Mouse (Mus musculus): Measurements from ENCODE around the gene Mnat1. TPM values are rescaled to one million over a fixed set of nuclear protein-coding genes. Genes with fewer than 3 reads are reported as not detected.
A peak's percentile ranks its signal among the peaks of the same experiment; 100 is the strongest.
"Not testable (repeated sequence)": the region's sequence is repeated elsewhere in the genome, so short reads cannot be mapped to it uniquely, and the experiment has no call there.

Gene Mnat1
- polyA plus RNA-seq, 1 experiment from 2014 or later = 32.9 TPM

DNA sequence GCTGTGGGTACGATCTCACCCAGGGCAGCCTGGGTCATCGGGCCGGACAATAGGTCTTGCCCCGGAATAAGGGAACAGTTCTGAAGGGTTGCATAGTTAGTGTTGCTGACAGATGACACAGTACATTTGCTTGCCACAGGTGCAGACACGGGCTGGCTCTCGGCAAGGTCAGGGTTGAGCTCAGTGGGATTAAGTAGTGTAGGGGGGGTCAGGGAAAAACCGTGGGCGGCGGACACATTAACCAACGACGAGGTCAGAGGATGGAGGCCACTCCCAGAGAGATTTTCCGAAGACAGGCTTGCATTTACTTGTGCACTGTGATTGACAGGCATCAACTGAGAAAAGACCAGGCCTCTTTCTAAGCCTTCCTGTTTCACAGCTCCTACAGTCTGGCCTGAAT is 19.8 kb upstream of the Mnat1 start:
- Histone ChIP-seq H3K9ac (no peak overlapping the region), H3K27ac (no peak overlapping the region), H3K4me2 (replicated peaks) (no peak overlapping the region), H3K9me3 (no peaks in the 10 kb centered on the region), H3K4me1 (no peaks in the 10 kb centered on the region), H3K4me3 (no peak overlapping the region), H3K36me3 (peaks cover 12% of the 10 kb centered on the region), H3K27me3 (replicated peaks) (no peaks in the 10 kb centered on the region)
- 95% methylated on average over 12 of the region's 12 CpGs for WGBS
- ATAC-seq (ENCODE audit: low FRiP score, low read depth) = no peak

DNA sequence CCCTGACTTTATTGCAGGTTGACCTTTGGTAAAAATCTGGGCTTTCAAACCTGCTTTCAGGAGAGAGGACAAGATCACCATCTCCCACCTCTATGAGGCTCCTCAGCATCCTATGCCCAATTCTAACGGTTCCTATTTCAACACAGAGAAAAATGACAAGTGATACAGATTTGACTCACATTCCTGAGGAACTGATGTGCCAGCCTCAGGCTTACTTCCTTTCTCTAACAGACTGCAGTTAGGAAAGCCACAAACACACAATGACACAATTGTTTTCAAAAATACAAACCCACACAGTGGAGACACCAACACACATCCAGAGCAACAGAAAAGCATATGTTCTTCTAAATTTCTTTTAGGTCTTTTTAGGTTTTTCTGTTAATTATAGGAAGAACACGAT is 15.7 kb upstream of the Mnat1 start:
- 78% methylated on average over 2 of the region's 2 CpGs for WGBS
- peaks cover 12% of the 10 kb centered on the region for H3K36me3 ChIP-seq
- peaks cover 11% of the 10 kb centered on the region for H3K27me3 ChIP-seq (replicated peaks)
- no peaks in the 10 kb centered on the region for H3K9me3 ChIP-seq
- peaks cover 20% of the 10 kb centered on the region for H3K4me1 ChIP-seq
- no peak for ATAC-seq (ENCODE audit: low FRiP score, low read depth)
- H3K4me2 ChIP-seq (replicated peaks) = no peak overlapping the region
- H3K4me3 ChIP-seq = no peak overlapping the region
- no peak overlapping the region for H3K9ac ChIP-seq
- H3K27ac ChIP-seq = no peak overlapping the region

DNA sequence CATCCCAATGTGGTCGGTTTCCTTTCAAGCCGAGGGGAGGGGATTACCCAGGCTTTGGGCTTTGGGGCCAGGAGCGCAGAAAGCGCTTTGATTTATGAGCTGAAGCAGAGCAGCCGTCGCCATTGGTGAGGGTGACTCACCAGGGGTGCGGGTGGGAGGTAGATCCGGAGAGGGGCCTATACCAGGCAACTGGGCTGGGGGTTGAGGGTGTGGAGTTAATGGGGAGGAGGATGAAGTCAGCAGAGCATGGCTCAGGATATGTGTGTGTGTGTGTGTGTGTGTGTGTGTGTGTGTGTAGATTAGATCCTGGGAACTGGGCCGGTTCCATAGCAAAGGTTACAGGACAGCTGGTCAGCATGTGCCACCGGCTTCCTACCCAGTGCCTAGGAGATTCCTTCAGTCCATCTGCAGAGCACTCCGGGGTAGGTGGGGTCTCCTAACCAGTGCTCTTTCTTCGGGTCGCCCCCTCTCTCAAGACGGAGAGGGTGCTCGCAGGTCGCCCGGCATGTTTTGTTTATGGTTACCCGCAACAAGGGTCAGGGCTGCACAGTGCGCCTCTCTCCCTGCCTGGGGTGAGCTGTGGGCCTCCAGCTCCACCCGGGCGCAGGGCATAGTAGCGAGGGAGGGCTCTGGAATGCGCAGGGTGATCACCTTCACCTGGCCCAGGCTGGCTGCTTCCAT is 12.9 kb upstream of the Mnat1 start:
- Histone ChIP-seq H3K27ac (no peak overlapping the region), H3K9me3 (no peaks in the 10 kb centered on the region), H3K4me2 (replicated peaks) (peak overlapping the region; percentile 98), H3K27me3 (replicated peaks) (peaks cover 14% of the 10 kb centered on the region), H3K36me3 (no peaks in the 10 kb centered on the region), H3K4me3 (peak overlapping the region; percentile 71), H3K4me1 (peaks cover 20% of the 10 kb centered on the region), H3K9ac (peak overlapping the region; percentile 72)
- WGBS = 1% methylated on average over 23 of the region's 23 CpGs
- ATAC-seq (ENCODE audit: low FRiP score, low read depth) = 0 out of 2 replicates have a peak, but pooled peaks have one; percentile 17

DNA sequence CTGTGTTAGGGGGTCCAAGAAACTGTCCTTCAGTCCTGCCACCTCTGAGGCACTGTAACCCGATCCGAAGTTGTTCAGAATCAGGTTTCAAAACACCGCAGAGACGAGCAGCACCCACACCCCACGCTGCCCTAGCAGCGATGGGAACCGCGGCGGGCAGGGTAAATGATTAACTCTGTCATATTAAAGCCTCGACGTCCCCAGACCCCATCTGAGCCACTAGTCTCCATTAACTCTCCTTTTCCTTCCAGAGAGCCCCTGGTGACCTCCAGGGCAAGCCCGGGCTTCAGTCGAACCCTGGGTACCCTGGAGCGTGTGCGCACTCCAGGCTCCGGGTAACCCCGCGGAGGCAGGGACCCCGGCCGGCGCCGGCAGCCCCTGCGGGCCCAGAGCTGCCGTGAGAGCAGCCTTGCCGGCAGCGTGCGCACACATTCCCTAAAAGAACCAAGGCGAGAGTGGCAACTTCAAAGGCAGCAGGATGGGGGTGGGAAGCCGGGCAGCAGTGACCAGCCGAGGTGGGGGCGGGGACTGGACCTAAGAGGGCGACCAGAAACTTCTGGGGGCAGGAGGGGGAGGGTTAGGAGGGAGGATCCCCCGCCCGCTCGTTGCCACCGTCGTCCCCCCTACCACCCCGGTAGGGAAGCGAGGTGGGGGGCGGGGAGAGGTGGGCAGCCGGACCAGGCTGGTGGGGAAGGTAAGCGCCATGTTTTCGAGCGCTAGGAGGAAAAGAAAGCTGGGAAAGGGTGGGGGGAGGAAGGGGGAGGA is 11.8 kb upstream of the Mnat1 start:
- 1% methylated on average over 43 of the region's 44 CpGs for WGBS
- no peak overlapping the region for H3K27ac ChIP-seq

DNA sequence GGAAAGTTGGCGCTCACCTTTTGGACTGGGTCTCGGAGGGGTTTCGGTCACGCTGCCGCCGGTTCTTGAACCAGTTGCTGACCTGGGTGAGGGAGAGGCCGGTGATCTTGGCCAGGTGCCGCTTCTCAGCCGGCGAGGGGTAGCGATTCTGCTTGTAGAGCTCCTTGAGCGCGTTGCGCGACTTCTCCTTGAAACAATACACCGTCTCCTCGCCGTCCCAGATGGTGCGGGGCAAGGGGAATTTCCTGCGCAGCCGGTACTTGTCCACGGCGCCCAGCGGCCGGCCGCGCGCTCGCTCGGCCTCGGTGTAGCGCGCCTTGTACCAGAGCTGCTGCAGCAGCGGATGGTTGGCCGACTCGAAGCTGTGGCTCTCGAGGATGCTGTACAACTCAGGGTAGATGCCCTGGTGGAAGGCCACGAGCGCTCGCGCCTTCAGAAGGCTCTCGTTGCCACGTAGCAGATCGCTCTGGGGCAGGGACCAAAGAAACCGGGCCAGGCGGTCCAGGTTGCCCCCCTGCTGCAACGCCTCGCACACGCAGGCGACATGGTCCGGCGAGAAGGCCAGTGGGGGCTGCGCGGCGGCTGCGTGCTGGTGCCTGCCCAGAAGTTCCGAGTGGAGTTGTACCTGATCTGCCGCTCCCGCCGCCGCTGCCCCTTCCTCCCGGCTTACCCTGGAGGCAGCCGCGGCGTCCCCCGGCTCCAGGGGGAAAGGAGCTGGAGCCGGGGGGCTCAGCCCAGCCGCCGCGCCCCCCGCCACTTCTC is 11.0 kb upstream of the Mnat1 start:
- H3K9me3 ChIP-seq = no peaks in the 10 kb centered on the region
- under 1% methylated on average over 66 of the region's 71 CpGs for WGBS
- peak overlapping the region; percentile 98 for H3K4me2 ChIP-seq (replicated peaks)
- H3K9ac ChIP-seq = peak overlapping the region; percentile 72
- no peaks in the 10 kb centered on the region for H3K36me3 ChIP-seq
- peak overlapping the region; percentile 57 for H3K27ac ChIP-seq
- H3K27me3 ChIP-seq (replicated peaks) = peaks cover 14% of the 10 kb centered on the region
- H3K4me1 ChIP-seq = peaks cover 20% of the 10 kb centered on the region
- peak overlapping the region; percentile 71 for H3K4me3 ChIP-seq
- peak; percentile 71 for ATAC-seq (ENCODE audit: low FRiP score, low read depth)

More for the DNA sequence above, 11.8 kb upstream of the Mnat1 start:
- Histone ChIP-seq H3K36me3 (no peaks in the 10 kb centered on the region), H3K4me1 (peaks cover 20% of the 10 kb centered on the region), H3K4me2 (replicated peaks) (peak overlapping the region; percentile 98), H3K4me3 (peak overlapping the region; percentile 71), H3K9ac (peak overlapping the region; percentile 72), H3K9me3 (no peaks in the 10 kb centered on the region), H3K27me3 (replicated peaks) (peaks cover 14% of the 10 kb centered on the region)
- ATAC-seq (ENCODE audit: low FRiP score, low read depth) = peak; percentile 38

GRCm38 (mm10) chr12:73113196-73113595 is 10.3 kb upstream of the Mnat1 start, which contains the start of gene Six4:
Gene Six4 (minus strand): TSS chr12:73113456.
- Histone ChIP-seq H3K4me1 (peaks cover 20% of the 10 kb centered on the region), H3K4me2 (replicated peaks) (peak within 1 kb of the TSS; percentile 98), H3K9me3 (no peaks in the 10 kb centered on the region), H3K4me3 (peak within 1 kb of the TSS; percentile 71), H3K36me3 (no peaks in the 10 kb centered on the region), H3K9ac (peak within 1 kb of the TSS; percentile 72), H3K27me3 (replicated peaks) (peaks cover 14% of the 10 kb centered on the region), H3K27ac (peak within 1 kb of the TSS; percentile 57)
- WGBS = under 1% methylated on average over 20 of the region's 20 CpGs
- ATAC-seq (ENCODE audit: low FRiP score, low read depth) = peak; percentile 84

- Histone ChIP-seq H3K4me2 (replicated peaks) (0 out of 2 replicates have a peak overlapping the region, but pooled peaks have one; percentile 6), H3K9ac (no peak overlapping the region), H3K4me1 (peaks cover 6% of the 10 kb centered on the region; the same call in 1 of the 2 replicates), H3K4me3 (no peak overlapping the region), H3K27me3 (replicated peaks) (no peaks in the 10 kb centered on the region), H3K27ac (no peak overlapping the region), H3K9me3 (no peaks in the 10 kb centered on the region), H3K36me3 (no peaks in the 10 kb centered on the region)
- no peak for ATAC-seq (ENCODE audit: low FRiP score, low read depth)
- 77% methylated on average over 4 of the region's 4 CpGs for WGBS
Measured at GRCm38 (mm10) chr12:73125250-73125649, 1.7 kb downstream of the Mnat1 start.

DNA sequence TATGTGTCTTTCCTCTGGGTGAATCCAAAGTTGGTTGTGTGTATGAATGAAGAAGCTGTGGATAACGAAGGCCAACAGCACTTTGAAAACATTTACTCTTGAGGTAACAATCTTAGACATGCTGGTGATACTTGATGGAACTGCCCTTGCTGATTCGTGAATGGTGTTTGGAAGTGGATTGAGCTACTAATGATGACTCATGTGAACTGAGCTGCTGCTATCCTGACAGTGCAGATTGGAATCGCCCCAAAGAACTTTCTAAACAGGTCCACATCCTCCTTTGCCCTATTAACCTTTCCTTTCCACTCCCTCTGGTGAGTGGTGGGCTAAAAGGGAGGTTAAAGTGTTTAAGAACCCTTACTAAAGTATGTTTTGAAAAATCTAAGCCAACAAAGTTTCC is 17.2 kb downstream of the Mnat1 start:
- Histone ChIP-seq H3K27ac (no peak overlapping the region), H3K4me3 (no peak overlapping the region), H3K9ac (no peak overlapping the region), H3K4me1 (no peaks in the 10 kb centered on the region), H3K9me3 (no peaks in the 10 kb centered on the region), H3K36me3 (no peaks in the 10 kb centered on the region), H3K4me2 (replicated peaks) (no peak overlapping the region), H3K27me3 (replicated peaks) (no peaks in the 10 kb centered on the region)
- no peak for ATAC-seq (ENCODE audit: low FRiP score, low read depth)
- WGBS = 87% methylated on average over 3 of the region's 3 CpGs

GRCm38 (mm10) chr12:73147236-73147635 is 23.7 kb downstream of the Mnat1 start:
- Histone ChIP-seq H3K27ac (no peak overlapping the region), H3K4me1 (no peaks in the 10 kb centered on the region), H3K36me3 (no peaks in the 10 kb centered on the region), H3K9me3 (no peaks in the 10 kb centered on the region), H3K9ac (no peak overlapping the region), H3K4me3 (no peak overlapping the region), H3K4me2 (replicated peaks) (no peak overlapping the region), H3K27me3 (replicated peaks) (no peaks in the 10 kb centered on the region)
- WGBS = 71% methylated on average over 3 of the region's 3 CpGs
- no peak for ATAC-seq (ENCODE audit: low FRiP score, low read depth)

DNA sequence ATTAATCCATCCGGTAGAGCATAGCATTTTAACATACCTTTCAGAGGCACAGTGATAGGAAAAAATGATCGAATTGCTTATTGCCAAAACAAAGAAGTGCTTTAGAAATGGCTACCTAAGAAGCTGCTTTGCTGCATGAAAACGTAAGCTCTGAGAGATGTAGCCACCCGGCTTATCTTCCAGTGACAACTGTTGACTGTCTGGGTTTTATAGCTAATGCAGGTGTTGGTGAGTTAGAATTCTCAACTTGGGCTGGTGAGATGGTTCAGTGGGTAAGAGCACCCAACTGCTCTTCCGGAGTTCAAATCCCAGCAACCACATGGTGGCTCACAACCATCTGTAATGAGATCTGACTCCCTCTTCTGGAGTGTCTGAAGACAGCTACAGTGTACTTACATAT is 27.5 kb downstream of the Mnat1 start:
- not testable (repeated sequence) for H3K27ac ChIP-seq; ATAC-seq (ENCODE audit: low FRiP score, low read depth); H3K27me3 ChIP-seq (replicated peaks); H3K9me3 ChIP-seq; H3K36me3 ChIP-seq; H3K9ac ChIP-seq; H3K4me3 ChIP-seq; H3K4me2 ChIP-seq (replicated peaks); H3K4me1 ChIP-seq
- 91% methylated on average over 5 of the region's 5 CpGs for WGBS

GRCm38 (mm10) chr12:73154150-73154549 is 30.6 kb downstream of the Mnat1 start:
- no peak for ATAC-seq (ENCODE audit: low FRiP score, low read depth)
- Histone ChIP-seq H3K9ac (no peak overlapping the region), H3K4me2 (replicated peaks) (no peak overlapping the region), H3K9me3 (no peaks in the 10 kb centered on the region), H3K4me3 (no peak overlapping the region), H3K27me3 (replicated peaks) (no peaks in the 10 kb centered on the region), H3K4me1 (no peaks in the 10 kb centered on the region), H3K27ac (no peak overlapping the region), H3K36me3 (no peaks in the 10 kb centered on the region)
- 70% methylated on average over 4 of the region's 4 CpGs for WGBS

DNA sequence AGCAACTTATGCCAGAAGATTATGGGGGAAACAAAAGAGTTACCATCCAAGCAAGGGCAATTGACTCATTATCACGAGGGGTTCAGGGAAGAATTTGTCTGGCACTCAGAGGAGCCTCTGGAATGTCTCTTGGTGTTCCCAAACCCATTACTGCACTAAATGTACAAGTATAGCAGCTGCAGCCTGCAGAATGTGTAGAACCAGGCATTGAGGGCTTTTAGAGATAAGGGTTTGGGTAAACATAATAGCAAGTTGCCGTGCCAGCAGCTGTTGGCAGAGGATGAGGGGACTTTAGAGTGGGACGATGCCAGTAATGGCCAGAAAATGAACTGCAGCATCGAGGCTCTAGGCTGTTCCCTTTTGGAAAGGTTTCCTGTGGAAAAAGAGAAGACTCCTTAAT is 36.8 kb downstream of the Mnat1 start:
- Histone ChIP-seq H3K27me3 (replicated peaks) (no peaks in the 10 kb centered on the region), H3K9ac (no peak overlapping the region), H3K9me3 (peaks cover under 1% of the 10 kb centered on the region; the same call in 1 of the 2 replicates), H3K36me3 (no peaks in the 10 kb centered on the region), H3K27ac (no peak overlapping the region), H3K4me2 (replicated peaks) (no peak overlapping the region), H3K4me3 (no peak overlapping the region), H3K4me1 (no peaks in the 10 kb centered on the region)
- ATAC-seq (ENCODE audit: low FRiP score, low read depth) = no peak
- 74% methylated on average over 4 of the region's 4 CpGs for WGBS

Measured in neural tube, embryonic 12.5 days (tissue).